Mouse (Mus musculus) MEL (cell line): ENCODE measurements around the gene Cdca5. TPM values are rescaled to one million over a fixed set of nuclear protein-coding genes. Genes with fewer than 3 reads are reported as not detected.
"Not testable (repeated sequence)": the region's sequence is repeated elsewhere in the genome, so short reads cannot be mapped to it uniquely, and the experiment has no call there.

Experiments
- DNase-seq: peaks from one replicate; pipeline ENCODE4 v3.0.0; 2011; ENCODE audit warnings: low read depth, low spot score
- H3K27ac ChIP-seq: 2 replicates; pipeline ENCODE4 v1.5.1; 2012; ENCODE audit warnings: low read depth, mild to moderate bottlenecking, control low read depth, low read length, moderate library complexity; ENCODE audit not compliant: control insufficient read depth
- H3K27me3 ChIP-seq, 2 experiments: fragments of 150-350 bp in 1 of 2; sonication (generic) in 1 of 2; 2 replicates each; pipeline ENCODE4 v1.6.1; 2012; ENCODE audit warnings: low read length in 2 of 2, mild to moderate bottlenecking in 2 of 2, improper control_type of control experiment in 1 of 2, moderate library complexity in 1 of 2; ENCODE audit not compliant: insufficient read depth in 2 of 2, control insufficient read depth in 1 of 2
- H3K36me3 ChIP-seq, 2 experiments: 2 replicates each; pipeline ENCODE4 v1.6.1; 2012 to 2014; ENCODE audit warnings: low read length in 2 of 2, improper control_type of control experiment in 1 of 2, inconsistent platforms in 1 of 2, mild to moderate bottlenecking in 1 of 2; ENCODE audit not compliant: insufficient read depth in 2 of 2, control insufficient read depth in 1 of 2
- H3K4me1 ChIP-seq, 2 experiments: fragments of 150-350 bp in 1 of 2; sonication (generic) in 1 of 2; 2 replicates each; pipeline ENCODE4 v1.6.1; 2012; ENCODE audit warnings: low read length in 2 of 2, improper control_type of control experiment in 1 of 2, mild to moderate bottlenecking in 1 of 2; ENCODE audit not compliant: insufficient read depth in 2 of 2, control insufficient read depth in 1 of 2
- H3K4me3 ChIP-seq, 2 experiments: fragments of 150-350 bp in 1 of 2; sonication (generic) in 1 of 2; 2 replicates each; pipeline ENCODE4 v1.5.1; 2012; ENCODE audit warnings: low read depth in 2 of 2, low read length in 2 of 2, mild to moderate bottlenecking in 2 of 2, moderate library complexity in 2 of 2, control low read depth in 1 of 2, improper control_type of control experiment in 1 of 2; ENCODE audit not compliant: control insufficient read depth in 1 of 2, insufficient read depth in 1 of 2
- H3K79me2 ChIP-seq: 2 replicates; pipeline ENCODE4 v1.6.1; 2012; ENCODE audit warnings: mild to moderate bottlenecking, low read length, moderate library complexity; ENCODE audit not compliant: control insufficient read depth, poor library complexity, insufficient read depth
- H3K9ac ChIP-seq: 2 replicates; pipeline ENCODE4 v1.6.1; 2012; ENCODE audit warnings: low read depth, mild to moderate bottlenecking, control low read depth, low read length, moderate library complexity; ENCODE audit not compliant: control insufficient read depth, poor library complexity, severe bottlenecking
- H3K9me3 ChIP-seq: fragments of 150-350 bp; sonication (generic); replicated peaks from 2 replicates; pipeline ENCODE4 v1.6.1; 2012; ENCODE audit warnings: mild to moderate bottlenecking, low read length, improper control_type of control experiment, moderate library complexity; ENCODE audit not compliant: insufficient read depth
- CTCF ChIP-seq, 3 experiments: IDR thresholded peaks in 2 of 3; conservative IDR thresholded peaks in 1 of 3; 2 replicates each; pipeline ENCODE4 v1.5.1; 2011 to 2012; ENCODE audit warnings: low read length in 3 of 3, low read depth in 2 of 3, mild to moderate bottlenecking in 2 of 3, improper control_type of control experiment in 1 of 3, inconsistent platforms in 1 of 3, mixed read lengths in 1 of 3, moderate library complexity in 1 of 3; ENCODE audit not compliant: control insufficient read depth in 1 of 3, insufficient read depth in 1 of 3, poor library complexity in 1 of 3, severe bottlenecking in 1 of 3
- ELF1 ChIP-seq: IDR thresholded peaks from 2 replicates; pipeline ENCODE4 v1.6.1; 2014; ENCODE audit warnings: low read depth, mild to moderate bottlenecking, inconsistent platforms, low read length, improper control_type of control experiment, moderate library complexity
- EP300 ChIP-seq, 2 experiments: IDR thresholded peaks; 2 replicates each; pipeline ENCODE4 v1.6.1; 2011; ENCODE audit warnings: improper control_type of control experiment in 2 of 2, low read length in 2 of 2, low read depth in 1 of 2, mild to moderate bottlenecking in 1 of 2
- ETS1 ChIP-seq: IDR thresholded peaks from 2 replicates; pipeline ENCODE4 v1.6.1; 2012; ENCODE audit warnings: low read depth, mild to moderate bottlenecking, inconsistent platforms, low read length, improper control_type of control experiment, moderate library complexity
- GATA1 ChIP-seq: IDR thresholded peaks from 2 replicates; pipeline ENCODE4 v1.6.1; 2011; ENCODE audit warnings: low read depth, low read length, improper control_type of control experiment
- HCFC1 ChIP-seq: IDR thresholded peaks from 2 replicates; pipeline ENCODE4 v1.6.1; 2012; ENCODE audit warnings: low read depth, mild to moderate bottlenecking, inconsistent platforms, low read length, improper control_type of control experiment, moderate library complexity
- MAFK ChIP-seq: IDR thresholded peaks from 2 replicates; pipeline ENCODE4 v1.6.1; 2011; ENCODE audit warnings: low read depth, mild to moderate bottlenecking, low read length, improper control_type of control experiment, borderline replicate concordance
- MAX ChIP-seq: IDR thresholded peaks from 2 replicates; pipeline ENCODE4 v1.6.1; 2011; ENCODE audit warnings: low read length, improper control_type of control experiment
- MXI1 ChIP-seq: IDR thresholded peaks from 2 replicates; pipeline ENCODE4 v1.6.1; 2011; ENCODE audit warnings: mild to moderate bottlenecking, low read depth, low read length, improper control_type of control experiment
- MYB ChIP-seq: IDR thresholded peaks from 2 replicates; pipeline ENCODE4 v1.6.1; 2011; ENCODE audit warnings: mild to moderate bottlenecking, low read depth, low read length, improper control_type of control experiment
- POLR2A ChIP-seq, 2 experiments: IDR thresholded peaks; 2 replicates each; pipeline ENCODE4 v1.6.1; 2011 to 2012; ENCODE audit warnings: low read length in 2 of 2, mild to moderate bottlenecking in 2 of 2, control low read depth in 1 of 2, improper control_type of control experiment in 1 of 2, low read depth in 1 of 2, moderate library complexity in 1 of 2; ENCODE audit not compliant: control insufficient read depth in 1 of 2, insufficient read depth in 1 of 2, poor library complexity in 1 of 2
- RAD21 ChIP-seq: IDR thresholded peaks from 2 replicates; pipeline ENCODE4 v1.6.1; 2011; ENCODE audit warnings: mild to moderate bottlenecking, low read depth, low read length, improper control_type of control experiment
- RCOR1 ChIP-seq: IDR thresholded peaks from 2 replicates; pipeline ENCODE4 v1.6.1; 2012; ENCODE audit warnings: low read depth, mild to moderate bottlenecking, inconsistent platforms, low read length, improper control_type of control experiment
- SIN3A ChIP-seq: IDR thresholded peaks from 2 replicates; pipeline ENCODE4 v1.6.1; 2012; ENCODE audit warnings: low read length, improper control_type of control experiment, inconsistent platforms
- SMC3 ChIP-seq: IDR thresholded peaks from 2 replicates; pipeline ENCODE4 v1.6.1; 2011; ENCODE audit warnings: low read depth, low read length, improper control_type of control experiment
- TAL1 ChIP-seq: IDR thresholded peaks from 2 replicates; pipeline ENCODE4 v1.6.1; 2012; ENCODE audit warnings: mild to moderate bottlenecking, inconsistent platforms, low read length, moderate library complexity, mixed read lengths
- TCF12 ChIP-seq: IDR thresholded peaks from 2 replicates; pipeline ENCODE4 v1.6.1; 2014; ENCODE audit warnings: low read depth, mild to moderate bottlenecking, inconsistent platforms, low read length, improper control_type of control experiment, moderate library complexity
- UBTF ChIP-seq: IDR thresholded peaks from 2 replicates; pipeline ENCODE4 v1.6.1; 2012; ENCODE audit warnings: low read depth, mild to moderate bottlenecking, inconsistent platforms, low read length, improper control_type of control experiment, moderate library complexity, borderline replicate concordance; ENCODE audit not compliant: insufficient read depth
- ZC3H11A ChIP-seq: IDR thresholded peaks from 2 replicates; pipeline ENCODE4 v1.6.1; 2012; ENCODE audit warnings: low read depth, mild to moderate bottlenecking, inconsistent platforms, low read length, improper control_type of control experiment
- ZKSCAN1 ChIP-seq: IDR thresholded peaks from 2 replicates; pipeline ENCODE4 v1.6.1; 2012; ENCODE audit warnings: low read depth, mild to moderate bottlenecking, inconsistent platforms, low read length, improper control_type of control experiment, moderate library complexity
- polyA plus RNA-seq, 2 experiments: library from polyadenylated mRNA; stranded (reverse) in 1 of 2; unstranded in 1 of 2; fragments of >175 nt in 1 of 2; fragments of >200 nt in 1 of 2; gene quantifications; 2 replicates each; pipeline versions ENCODE4 v1.2.1 to v1.2.4; 2012; ENCODE audit warnings: low replicate concordance in 2 of 2, low read depth in 1 of 2; ENCODE audit not compliant: insufficient read length in 2 of 2, insufficient read depth in 1 of 2, missing spikeins in 1 of 2
- total RNA-seq: library from RNA; depleted of rRNA; stranded (reverse); fragments of 300-350 nt; gene quantifications from 2 replicates; pipeline ENCODE4 v1.2.3, GENCODE M21; 2012

Cdca5 gene
- total and polyA plus RNA-seq, 3 experiments = 48.5 to 56.5 TPM; not detected in 1

DNA sequence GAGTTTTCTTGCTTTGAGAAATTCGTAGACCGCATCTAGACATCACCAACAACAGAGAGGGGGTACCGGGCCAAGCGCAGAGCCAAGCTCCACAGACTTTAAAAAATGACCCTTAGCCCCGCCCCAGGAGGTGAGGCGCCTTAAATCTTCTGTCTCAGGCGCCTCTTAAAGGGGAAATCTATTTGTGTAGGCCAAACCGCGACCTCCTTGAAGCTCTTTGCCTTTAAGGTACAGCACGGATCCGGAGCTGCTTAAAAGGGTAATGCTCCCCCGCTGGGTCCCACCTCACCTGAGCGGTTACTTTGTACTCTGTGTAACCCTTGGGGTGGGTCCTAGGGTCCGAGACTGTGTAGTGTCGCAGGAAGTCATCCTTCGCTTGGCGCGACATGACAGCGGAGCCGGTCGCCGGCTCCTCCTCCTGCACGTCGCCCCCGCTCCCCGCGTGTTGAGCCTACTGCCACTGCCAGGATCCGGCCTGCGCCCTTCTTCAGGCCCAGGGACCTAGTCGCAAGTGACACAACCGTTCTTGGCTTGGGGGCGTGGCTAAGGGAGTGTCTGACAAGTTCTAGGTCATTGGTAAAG is 43.1 kb downstream of the Cdca5 start, which contains the start of gene Snx15 (continued):
- TF ChIP-seq UBTF (0 out of 2 replicates have a peak, but pooled peaks have one; percentile 59), CTCF (IDR thresholded peaks at IDR 0.05 in 2 of 3, conservative IDR thresholded peaks at IDR 0.05 in 1 of 3; ENCODE audit: control insufficient read depth in 1 of 3, insufficient read depth in 1 of 3, low read depth in 2 of 3, low read length in 3 of 3, poor library complexity in 1 of 3, severe bottlenecking in 1 of 3) (no peak), ELF1 (no peak; the same call in 1 of the 2 replicates), RAD21 (no peak), MXI1 (peak; percentile 66), ZC3H11A (peak; percentile 60), POLR2A (IDR thresholded peaks at IDR 0.05; ENCODE audit: control insufficient read depth in 1 of 2, insufficient read depth in 1 of 2, low read depth in 1 of 2, low read length in 2 of 2, poor library complexity in 1 of 2) (peak; percentile 18 to 69; a peak in 3 of 4 replicates), MAX (peak; percentile 73; the same call in 1 of the 2 replicates), MAFK (no peak), SMC3 (no peak), SIN3A (peak; percentile 99), GATA1 (no peak), ZKSCAN1 (no peak), HCFC1 (peak; percentile 83), RCOR1 (no peak)

DNA sequence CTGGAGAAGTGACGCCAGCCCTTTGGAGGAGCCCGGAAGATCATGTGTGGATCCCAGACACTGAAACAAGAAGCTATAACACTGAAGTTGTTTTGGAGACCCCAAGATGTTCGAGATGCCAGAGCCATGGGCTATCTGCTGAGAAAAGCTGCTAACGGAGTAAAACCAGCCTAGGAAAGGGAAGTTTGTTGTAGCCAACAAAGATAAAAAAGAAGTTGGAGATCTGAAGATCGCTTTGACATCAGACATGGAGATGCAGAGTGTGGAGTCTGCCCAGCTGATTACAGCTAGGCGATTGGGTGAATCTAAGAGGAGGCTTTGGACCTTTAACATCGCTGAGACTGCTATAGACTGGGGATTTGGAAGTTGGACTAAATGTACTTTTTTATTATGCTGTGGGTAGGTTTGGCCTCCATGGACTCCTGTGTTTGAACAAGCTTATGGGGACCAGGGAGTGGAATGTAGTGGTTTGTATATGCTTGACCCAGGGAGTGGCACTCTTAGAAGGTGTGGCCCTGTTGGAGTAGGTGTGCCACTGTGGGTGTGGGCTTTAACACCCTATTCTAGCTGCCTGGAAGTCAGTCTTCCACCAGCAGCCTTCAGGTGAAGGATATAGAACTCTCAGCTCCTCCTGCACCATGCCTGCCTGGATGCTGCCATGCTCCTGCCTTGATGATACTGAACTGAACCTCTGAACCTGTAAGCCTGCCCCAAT is 45.8 kb downstream of the Cdca5 start:
- not testable (repeated sequence) for H3K4me3 ChIP-seq, H3K9ac ChIP-seq, H3K79me2 ChIP-seq, H3K9me3 ChIP-seq, H3K27me3 ChIP-seq
- H3K36me3 ChIP-seq = peaks cover under 1 to 24% of the 10 kb centered on the region in 2 experiments; a peak in 2 of 4 replicates
- peak; percentile 61 for DNase-seq
- H3K27ac ChIP-seq = peak overlapping the region; percentile 44
- peak; percentile 79 for TF ChIP-seq GATA1
- TF ChIP-seq TCF12 = peak; percentile 73
- peak; percentile 70 for TF ChIP-seq SIN3A
- TF ChIP-seq HCFC1 = 0 out of 2 replicates have a peak, but pooled peaks have one; percentile 18
- peak; percentile 71 for TF ChIP-seq RCOR1
- TF ChIP-seq TAL1 = peak; percentile 14; the same call in 1 of the 2 replicates
- TF ChIP-seq EP300 (IDR thresholded peaks at IDR 0.05; ENCODE audit: low read depth in 1 of 2, low read length in 2 of 2) = peak; percentile 57 to 81
- peak; percentile 86 for TF ChIP-seq ETS1
- TF ChIP-seq MYB = 0 out of 2 replicates have a peak, but pooled peaks have one; percentile 45
- H3K4me1 ChIP-seq = peaks cover 9 to 46% of the 10 kb centered on the region in 2 experiments; a peak in 3 of 4 replicates
